Mouse (Mus musculus) heart, embryonic 12.5 days (tissue): ENCODE results near the gene Nrbp1. TPM values are rescaled to one million over a fixed set of nuclear protein-coding genes. Genes with fewer than 3 reads are reported as not detected.
"Not testable (repeated sequence)": the region's sequence is repeated elsewhere in the genome, so short reads cannot be mapped to it uniquely, and the experiment has no call there.

ENCODE experiments used
- ATAC-seq: fragments of 200-750 bp; cut with Nextera tagmentation; 2 replicates; pipeline ENCODE4 v1.8.0; 2017; ENCODE audit warnings: moderate TSS enrichment, moderate library complexity; ENCODE audit not compliant: insufficient number of reproducible peaks, low FRiP score
- H3K27ac ChIP-seq: fragments of 300-500 bp; sonication (generic); 2 replicates; pipeline ENCODE4 v1.5.1; 2016; ENCODE audit warnings: mild to moderate bottlenecking, moderate library complexity; ENCODE audit not compliant: poor library complexity, severe bottlenecking
- H3K27me3 ChIP-seq: fragments of 300-500 bp; sonication (generic); replicated peaks from 2 replicates; pipeline ENCODE4 v1.6.1; 2016; ENCODE audit warnings: mild to moderate bottlenecking, moderate library complexity
- H3K36me3 ChIP-seq: fragments of 300-500 bp; sonication (generic); 2 replicates; pipeline ENCODE4 v1.6.1; 2016; ENCODE audit warnings: mild to moderate bottlenecking, moderate library complexity
- H3K4me1 ChIP-seq: fragments of 300-500 bp; sonication (generic); replicated peaks from 2 replicates; pipeline ENCODE4 v1.6.1; 2016; ENCODE audit warnings: mild to moderate bottlenecking
- H3K4me2 ChIP-seq: fragments of 300-500 bp; sonication (generic); 2 replicates; pipeline ENCODE4 v1.6.1; 2016; ENCODE audit warnings: mild to moderate bottlenecking, moderate library complexity
- H3K4me3 ChIP-seq: fragments of 300-500 bp; sonication (generic); 2 replicates; pipeline ENCODE4 v1.5.1; 2016; ENCODE audit warnings: mild to moderate bottlenecking
- H3K9ac ChIP-seq: fragments of 300-500 bp; sonication (generic); 2 replicates; pipeline ENCODE4 v1.6.1; 2016; ENCODE audit warnings: mild to moderate bottlenecking, moderate library complexity
- H3K9me3 ChIP-seq: fragments of 300-500 bp; sonication (generic); replicated peaks from 2 replicates; pipeline ENCODE4 v1.6.1; 2016; ENCODE audit warnings: mild to moderate bottlenecking, moderate library complexity
- WGBS: fragments of 180-500 bp; shearing (Covaris S2); methylation state at CpG from one replicate; pipeline ENCODE4 v1.1.7; 2016; 5-methylcytosine and 5-hydroxymethylcytosine counted together
- polyA plus RNA-seq: library from polyadenylated mRNA; unstranded; fragments of >200 nt; fragmentation: Nextera tagmentation; extraction: Ambion mirVana; gene quantifications from 2 replicates; pipeline ENCODE4 v1.2.1, GENCODE M21; 2016

Nrbp1 gene
- polyA plus RNA-seq, 1 experiment from 2014 or later: 127 TPM

GRCm38 (mm10) chr5:31198616-31199320 lies 41.9 kb upstream of the Nrbp1 start:
- WGBS: 83% methylated on average over 5 of the region's 5 CpGs
- Histone ChIP-seq H3K36me3 (peaks cover 74% of the 10 kb centered on the region), H3K27me3 (no peaks in the 10 kb centered on the region), H3K9me3 (peaks cover 5% of the 10 kb centered on the region), H3K27ac (no peak overlapping the region), H3K4me3 (no peak overlapping the region), H3K4me1 (peaks cover 27% of the 10 kb centered on the region), H3K9ac (no peak overlapping the region), H3K4me2 (no peak overlapping the region)
- no peak for ATAC-seq

GRCm38 (mm10) chr5:31199321-31199892 lies 41.3 kb upstream of the Nrbp1 start:
- H3K9me3 ChIP-seq: peaks cover 5% of the 10 kb centered on the region
- no peak overlapping the region for H3K9ac ChIP-seq
- no peak overlapping the region for H3K4me3 ChIP-seq
- H3K27ac ChIP-seq: no peak overlapping the region
- peaks cover 80% of the 10 kb centered on the region for H3K36me3 ChIP-seq
- H3K27me3 ChIP-seq: no peaks in the 10 kb centered on the region
- H3K4me2 ChIP-seq: no peak overlapping the region
- peaks cover 21% of the 10 kb centered on the region for H3K4me1 ChIP-seq
- WGBS: 91% methylated on average over 19 of the region's 19 CpGs
- no peak for ATAC-seq

GRCm38 (mm10) chr5:31199893-31200292 lies 40.8 kb upstream of the Nrbp1 start:
- Histone ChIP-seq H3K9ac (no peak overlapping the region), H3K9me3 (peaks cover 5% of the 10 kb centered on the region), H3K27me3 (no peaks in the 10 kb centered on the region), H3K36me3 (peaks cover 81% of the 10 kb centered on the region), H3K27ac (no peak overlapping the region), H3K4me3 (0 out of 2 replicates have a peak overlapping the region, but pooled peaks have one; percentile 2), H3K4me2 (no peak overlapping the region), H3K4me1 (peaks cover 18% of the 10 kb centered on the region)
- ATAC-seq: no peak
- 83% methylated on average over 9 of the region's 9 CpGs for WGBS

GRCm38 (mm10) chr5:31200327-31200768 lies 40.3 kb upstream of the Nrbp1 start:
- 0 out of 2 replicates have a peak overlapping the region, but pooled peaks have one; percentile 5 for H3K4me2 ChIP-seq
- H3K27me3 ChIP-seq: no peaks in the 10 kb centered on the region
- no peak overlapping the region for H3K27ac ChIP-seq
- 0 out of 2 replicates have a peak overlapping the region, but pooled peaks have one; percentile 2 for H3K4me3 ChIP-seq
- peaks cover 5% of the 10 kb centered on the region for H3K9me3 ChIP-seq
- peaks cover 18% of the 10 kb centered on the region for H3K4me1 ChIP-seq
- H3K9ac ChIP-seq: 0 out of 2 replicates have a peak overlapping the region, but pooled peaks have one; percentile 29
- peaks cover 82% of the 10 kb centered on the region for H3K36me3 ChIP-seq
- 88% methylated on average over 27 of the region's 27 CpGs for WGBS
- ATAC-seq: no peak

- H3K4me1 ChIP-seq: peaks cover 18% of the 10 kb centered on the region
- no peaks in the 10 kb centered on the region for H3K27me3 ChIP-seq
- ATAC-seq: no peak
- peaks cover 81% of the 10 kb centered on the region for H3K36me3 ChIP-seq
- H3K4me2 ChIP-seq: peak overlapping the region; percentile 86
- H3K27ac ChIP-seq: peak overlapping the region; percentile 65
- H3K9ac ChIP-seq: peak overlapping the region; percentile 84
- peak overlapping the region; percentile 70 for H3K4me3 ChIP-seq
- H3K9me3 ChIP-seq: peaks cover 5% of the 10 kb centered on the region
- whole genome bisulfite sequencing: 20% methylated on average over 13 of the region's 13 CpGs
Observed at GRCm38 (mm10) chr5:31201042-31201741, 39.5 kb upstream of the Nrbp1 start.

- H3K9ac ChIP-seq: peak within 1 kb of the TSS; percentile 84
- H3K27ac ChIP-seq: peak within 1 kb of the TSS; percentile 85
- H3K9me3 ChIP-seq: peaks cover 5% of the 10 kb centered on the region
- H3K4me3 ChIP-seq: peak within 1 kb of the TSS; percentile 70
- peaks cover 79% of the 10 kb centered on the region for H3K36me3 ChIP-seq
- WGBS: under 1% methylated on average over 53 of the region's 53 CpGs
- peak within 1 kb of the TSS; percentile 86 for H3K4me2 ChIP-seq
- H3K4me1 ChIP-seq: peaks cover 18% of the 10 kb centered on the region
- peak; percentile 97 for ATAC-seq
- H3K27me3 ChIP-seq: no peaks in the 10 kb centered on the region
Observed at GRCm38 (mm10) chr5:31201742-31202590, 38.7 kb upstream of the Nrbp1 start, which contains the start of gene Zfp513. Gene Zfp513 (minus strand): TSS chr5:31202303.

GRCm38 (mm10) chr5:31202933-31203332 lies 37.7 kb upstream of the Nrbp1 start:
- 83% methylated on average over 7 of the region's 7 CpGs for WGBS
- H3K4me3 ChIP-seq: peak overlapping the region; percentile 70
- ATAC-seq: no peak
- H3K36me3 ChIP-seq: peaks cover 79% of the 10 kb centered on the region
- peak overlapping the region; percentile 81 for H3K4me2 ChIP-seq
- H3K27me3 ChIP-seq: no peaks in the 10 kb centered on the region
- H3K9ac ChIP-seq: peak overlapping the region; percentile 84
- peaks cover 18% of the 10 kb centered on the region for H3K4me1 ChIP-seq
- H3K27ac ChIP-seq: peak overlapping the region; percentile 85; the same call in 1 of the 2 replicates
- peaks cover 5% of the 10 kb centered on the region for H3K9me3 ChIP-seq

- Histone ChIP-seq H3K27me3 (no peaks in the 10 kb centered on the region), H3K27ac (no peak overlapping the region), H3K9me3 (peaks cover 5% of the 10 kb centered on the region), H3K4me1 (peaks cover 18% of the 10 kb centered on the region), H3K4me3 (no peak overlapping the region), H3K4me2 (no peak overlapping the region), H3K9ac (no peak overlapping the region), H3K36me3 (peaks cover 73% of the 10 kb centered on the region)
- 89% methylated on average over 2 of the region's 2 CpGs for WGBS
- no peak for ATAC-seq
Observed at GRCm38 (mm10) chr5:31203866-31204265, 36.8 kb upstream of the Nrbp1 start.

GRCm38 (mm10) chr5:31204421-31204820 lies 36.2 kb upstream of the Nrbp1 start:
- Histone ChIP-seq H3K27me3 (no peaks in the 10 kb centered on the region), H3K4me1 (peaks cover 18% of the 10 kb centered on the region), H3K9ac (no peak overlapping the region), H3K27ac (no peak overlapping the region), H3K36me3 (peaks cover 68% of the 10 kb centered on the region), H3K4me2 (no peak overlapping the region), H3K4me3 (no peak overlapping the region), H3K9me3 (peaks cover 5% of the 10 kb centered on the region)
- WGBS: 92% methylated on average over 6 of the region's 6 CpGs
- ATAC-seq: no peak

- H3K4me3 ChIP-seq, ATAC-seq, H3K4me1 ChIP-seq, H3K27me3 ChIP-seq, H3K4me2 ChIP-seq, H3K9ac ChIP-seq, H3K9me3 ChIP-seq, H3K36me3 ChIP-seq, H3K27ac ChIP-seq: not testable (repeated sequence)
- 85% methylated on average over 6 of the region's 6 CpGs for WGBS
Observed at GRCm38 (mm10) chr5:31216554-31216953, 24.1 kb upstream of the Nrbp1 start.
